Mouse (Mus musculus) olfactory bulb, adult 2 months (tissue): Measurements from ENCODE around the gene Fntb. TPM values are rescaled to one million over a fixed set of nuclear protein-coding genes. Genes with fewer than 3 reads are reported as not detected.
A peak's percentile ranks its signal among the peaks of the same experiment; 100 is the strongest.

Experiments used
- H3K27ac ChIP-seq: fragments of 200-500 bp; 2 replicates; pipeline ENCODE4 v1.5.1; 2012; ENCODE audit warnings: low read depth, low read length; ENCODE audit not compliant: insufficient read depth
- H3K4me1 ChIP-seq: fragments of 200-500 bp; 2 replicates; pipeline ENCODE4 v1.6.1; 2012; ENCODE audit warnings: low read length; ENCODE audit not compliant: control insufficient read depth, insufficient read depth
- H3K4me3 ChIP-seq: fragments of 200-500 bp; 2 replicates; pipeline ENCODE4 v1.5.1; 2012; ENCODE audit warnings: mild to moderate bottlenecking, low read depth, low read length, moderate library complexity; ENCODE audit not compliant: insufficient read depth
- CTCF ChIP-seq: fragments of 200-500 bp; IDR thresholded peaks from 2 replicates; pipeline ENCODE4 v1.5.1; 2012; ENCODE audit warnings: low read depth, mild to moderate bottlenecking, low read length, moderate library complexity; ENCODE audit not compliant: insufficient read depth
- POLR2A ChIP-seq: fragments of 200-500 bp; IDR thresholded peaks from 2 replicates; pipeline ENCODE4 v1.6.1; 2012; ENCODE audit warnings: mild to moderate bottlenecking, low read depth, low read length, moderate library complexity; ENCODE audit not compliant: insufficient read depth
- WGBS: fragments of 180-500 bp; shearing (Covaris S2); methylation state at CpG from one replicate; pipeline ENCODE4 v1.1.7; 2018; 5-methylcytosine and 5-hydroxymethylcytosine counted together
- polyA plus RNA-seq: library from polyadenylated mRNA; stranded (reverse); fragments of >200 nt; gene quantifications from 2 replicates; pipeline ENCODE4 v1.2.4, GENCODE M21; 2012; ENCODE audit warnings: low replicate concordance; ENCODE audit not compliant: missing spikeins, insufficient read depth, insufficient read length

Fntb gene
- polyA plus RNA-seq, 1 experiment = not detected

DNA sequence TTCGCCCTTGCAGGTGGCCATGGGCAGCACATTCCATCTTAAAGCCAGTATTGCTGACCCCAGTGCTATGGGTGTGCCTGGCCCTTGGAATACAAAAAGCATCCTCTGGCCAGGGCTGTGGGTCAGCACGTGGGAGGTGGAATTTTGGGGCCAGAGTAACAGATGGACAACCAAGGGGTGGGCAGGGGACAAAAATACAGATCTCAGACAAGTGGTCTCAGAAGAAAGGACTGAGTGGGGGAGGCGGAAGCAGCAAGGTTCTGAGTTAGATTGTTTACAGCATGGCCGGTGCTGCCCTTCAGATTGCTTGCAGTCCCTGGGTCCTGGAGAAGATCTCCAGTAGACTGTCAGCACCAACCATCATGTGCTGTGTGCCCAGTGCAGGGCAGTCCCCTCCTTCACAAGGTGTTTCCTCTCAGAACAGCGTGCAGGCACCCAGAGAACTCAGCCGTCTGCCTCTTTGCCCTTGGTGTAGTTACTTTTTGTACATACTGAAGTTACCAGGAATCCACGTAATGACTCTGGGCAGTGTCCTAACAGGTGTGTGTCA, 107.5 kb downstream of the Fntb start:
- Histone ChIP-seq H3K4me3 (no peak overlapping the region), H3K4me1 (peaks cover 4% of the 10 kb centered on the region), H3K27ac (no peak overlapping the region)
- 92% methylated on average over 7 of the region's 7 CpGs for WGBS
- no peak for TF ChIP-seq POLR2A
- no peak for TF ChIP-seq CTCF

DNA sequence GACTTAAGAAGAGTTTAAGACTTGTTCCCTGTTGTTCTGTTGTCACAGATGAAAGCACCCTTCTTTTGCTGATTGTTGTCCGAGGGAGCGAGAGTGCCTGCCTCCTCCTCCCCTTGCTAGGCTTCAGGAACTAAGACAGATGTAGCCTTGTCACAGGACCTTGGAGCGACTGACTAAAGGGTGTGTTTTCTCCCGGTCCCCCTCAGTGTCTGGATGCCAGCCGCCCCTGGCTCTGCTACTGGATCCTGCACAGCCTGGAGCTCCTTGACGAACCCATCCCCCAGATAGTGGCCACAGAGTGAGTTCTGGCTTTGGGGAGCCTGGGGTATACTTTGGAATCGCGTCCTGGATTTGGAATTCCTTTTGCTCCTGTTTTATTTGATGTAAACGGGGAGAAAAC, 109.4 kb downstream of the Fntb start:
- WGBS = 56% methylated on average over 9 of the region's 9 CpGs
- Histone ChIP-seq H3K4me3 (no peak overlapping the region), H3K4me1 (no peaks in the 10 kb centered on the region), H3K27ac (no peak overlapping the region)
- TF ChIP-seq POLR2A = no peak
- no peak for TF ChIP-seq CTCF

DNA sequence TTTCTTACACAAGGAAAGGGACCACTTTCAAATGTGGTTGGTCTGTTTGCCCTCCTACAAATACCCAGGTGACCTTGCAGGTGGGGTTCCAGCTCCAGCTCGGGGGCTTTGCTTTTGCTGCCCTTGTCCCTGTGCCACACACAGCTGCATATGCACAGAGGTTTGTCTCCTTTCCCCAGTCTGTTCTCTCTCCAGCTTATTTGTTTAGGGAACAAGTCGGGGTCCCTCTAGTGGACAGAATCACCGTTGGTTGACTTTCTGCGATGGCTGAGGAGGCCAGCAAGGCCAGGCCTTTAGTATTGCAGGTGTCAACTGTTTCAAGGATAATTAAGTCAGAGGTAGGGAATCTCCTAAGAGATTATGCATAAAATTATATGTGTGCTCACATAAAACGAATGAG, 113.9 kb downstream of the Fntb start:
- H3K4me3 ChIP-seq = no peak overlapping the region
- H3K4me1 ChIP-seq = no peaks in the 10 kb centered on the region
- H3K27ac ChIP-seq = no peak overlapping the region
- WGBS = 12% methylated on average over 5 of the region's 5 CpGs
- TF ChIP-seq CTCF (peak; percentile 33; the same call in 1 of the 2 replicates), POLR2A (no peak)

DNA sequence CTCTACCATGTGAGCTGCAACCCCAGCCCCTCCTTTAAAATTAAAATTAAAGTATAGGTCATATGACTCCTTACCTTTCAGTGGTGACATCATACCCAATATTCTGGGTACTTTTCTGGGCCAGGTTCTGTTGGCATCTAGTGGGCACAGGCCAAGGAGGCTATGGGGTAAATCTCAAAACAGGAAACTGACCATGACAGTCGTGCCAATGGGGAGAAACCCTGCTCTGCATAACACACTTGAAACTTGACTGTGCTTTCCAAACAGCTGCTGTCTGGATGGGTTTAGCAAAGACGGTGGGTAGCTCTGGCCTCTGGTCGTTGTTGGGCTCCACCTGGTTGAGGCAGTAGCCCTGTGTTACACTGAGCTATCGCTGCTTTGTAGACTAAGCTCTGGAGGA, 114.7 kb downstream of the Fntb start:
- no peak overlapping the region for H3K4me3 ChIP-seq
- no peaks in the 10 kb centered on the region for H3K4me1 ChIP-seq
- TF ChIP-seq POLR2A (no peak), CTCF (no peak)
- 92% methylated on average over 4 of the region's 4 CpGs for WGBS
- H3K27ac ChIP-seq = no peak overlapping the region

DNA sequence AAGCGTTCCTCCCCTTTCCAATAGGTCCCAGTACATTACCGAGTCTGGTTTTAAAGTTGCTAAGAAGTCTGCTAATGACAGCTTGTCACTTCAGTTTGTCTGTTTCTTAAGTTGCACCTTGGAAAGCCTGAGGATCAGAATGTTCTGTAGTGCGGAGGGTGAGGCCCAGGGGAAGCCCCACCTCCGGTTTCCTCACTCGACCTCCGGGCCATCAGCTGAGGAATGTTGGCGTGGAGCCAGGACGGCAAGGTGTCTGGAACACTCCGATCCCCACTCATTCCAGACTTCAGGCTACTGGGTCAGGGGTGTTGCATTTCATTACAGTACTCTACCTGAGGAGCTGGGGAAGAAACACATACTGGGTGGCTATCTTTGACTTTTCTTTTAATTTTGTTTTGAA, 118.4 kb downstream of the Fntb start:
- TF ChIP-seq CTCF (no peak), POLR2A (no peak)
- H3K4me1 ChIP-seq = peaks cover 3% of the 10 kb centered on the region; the same call in 1 of the 2 replicates
- no peak overlapping the region for H3K4me3 ChIP-seq
- 77% methylated on average over 9 of the region's 9 CpGs for WGBS
- H3K27ac ChIP-seq = no peak overlapping the region

DNA sequence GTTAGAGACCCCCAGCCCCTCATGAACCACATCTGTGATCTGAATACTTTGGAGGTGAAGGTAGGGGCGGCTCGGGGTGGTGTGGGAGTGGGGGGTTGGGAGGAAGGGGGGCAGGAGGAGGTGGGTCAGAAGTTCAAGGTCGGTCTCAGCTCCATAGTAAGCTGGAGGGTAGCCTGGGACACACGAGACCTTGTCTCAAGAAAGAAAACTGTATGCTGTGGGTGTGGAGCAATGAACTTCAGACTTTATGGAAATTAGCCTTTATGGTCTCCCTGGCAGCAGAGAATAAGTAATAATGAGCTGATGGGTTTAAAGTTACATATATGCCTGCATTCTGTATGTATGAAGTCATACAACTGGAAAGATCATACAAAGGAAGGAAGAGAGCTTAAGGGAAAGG, 119.7 kb downstream of the Fntb start:
- H3K4me3 ChIP-seq = no peak overlapping the region
- H3K4me1 ChIP-seq = peaks cover 3% of the 10 kb centered on the region; the same call in 1 of the 2 replicates
- WGBS = 98% methylated on average over 4 of the region's 4 CpGs
- no peak overlapping the region for H3K27ac ChIP-seq
- TF ChIP-seq POLR2A (no peak), CTCF (no peak)

DNA sequence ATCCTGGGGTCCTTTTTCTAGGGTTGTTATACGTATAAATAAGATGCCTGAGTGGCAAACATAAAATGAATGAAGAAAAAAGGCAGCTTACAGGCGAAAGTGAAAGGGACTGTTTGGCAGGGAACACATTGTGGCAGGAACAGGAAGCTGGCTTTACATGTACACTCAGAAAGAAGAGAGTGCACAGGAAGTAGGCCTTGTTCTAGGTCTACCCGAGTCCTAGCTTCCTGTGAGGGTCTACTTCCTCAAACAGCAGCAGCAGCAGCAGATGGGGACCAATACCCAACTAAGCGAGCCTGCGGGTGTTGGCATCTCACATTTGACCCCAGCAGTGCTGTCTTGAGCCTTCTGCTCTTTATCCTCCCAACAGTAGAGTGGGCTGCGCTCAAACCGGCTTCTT, 121.4 kb downstream of the Fntb start:
- TF ChIP-seq POLR2A (no peak), CTCF (no peak)
- no peak overlapping the region for H3K4me3 ChIP-seq
- no peak overlapping the region for H3K27ac ChIP-seq
- peaks cover 3% of the 10 kb centered on the region; the same call in 1 of the 2 replicates for H3K4me1 ChIP-seq
- WGBS = 83% methylated on average over 7 of the region's 7 CpGs

DNA sequence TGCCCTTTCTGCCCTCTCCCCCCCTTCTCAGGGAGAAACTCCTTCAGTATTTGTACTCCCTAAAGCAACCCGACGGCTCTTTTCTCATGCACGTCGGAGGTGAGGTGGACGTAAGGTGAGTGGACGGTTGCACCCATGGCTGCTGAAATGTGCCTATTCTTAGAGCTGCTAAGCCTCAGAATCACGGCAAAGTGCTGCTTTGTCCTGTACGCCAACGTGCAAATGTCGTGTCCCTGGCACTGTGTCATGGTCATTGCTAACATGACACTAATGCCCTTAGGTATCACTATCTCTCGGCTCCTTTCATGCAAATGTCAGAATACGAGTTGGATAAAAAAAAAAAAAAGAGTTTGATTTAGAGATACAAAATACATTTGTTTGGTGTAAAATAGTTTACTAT, 122.6 kb downstream of the Fntb start:
- 92% methylated on average over 12 of the region's 12 CpGs for WGBS
- Histone ChIP-seq H3K27ac (no peak overlapping the region), H3K4me1 (peaks cover 3% of the 10 kb centered on the region; the same call in 1 of the 2 replicates), H3K4me3 (no peak overlapping the region)
- no peak for TF ChIP-seq POLR2A

DNA sequence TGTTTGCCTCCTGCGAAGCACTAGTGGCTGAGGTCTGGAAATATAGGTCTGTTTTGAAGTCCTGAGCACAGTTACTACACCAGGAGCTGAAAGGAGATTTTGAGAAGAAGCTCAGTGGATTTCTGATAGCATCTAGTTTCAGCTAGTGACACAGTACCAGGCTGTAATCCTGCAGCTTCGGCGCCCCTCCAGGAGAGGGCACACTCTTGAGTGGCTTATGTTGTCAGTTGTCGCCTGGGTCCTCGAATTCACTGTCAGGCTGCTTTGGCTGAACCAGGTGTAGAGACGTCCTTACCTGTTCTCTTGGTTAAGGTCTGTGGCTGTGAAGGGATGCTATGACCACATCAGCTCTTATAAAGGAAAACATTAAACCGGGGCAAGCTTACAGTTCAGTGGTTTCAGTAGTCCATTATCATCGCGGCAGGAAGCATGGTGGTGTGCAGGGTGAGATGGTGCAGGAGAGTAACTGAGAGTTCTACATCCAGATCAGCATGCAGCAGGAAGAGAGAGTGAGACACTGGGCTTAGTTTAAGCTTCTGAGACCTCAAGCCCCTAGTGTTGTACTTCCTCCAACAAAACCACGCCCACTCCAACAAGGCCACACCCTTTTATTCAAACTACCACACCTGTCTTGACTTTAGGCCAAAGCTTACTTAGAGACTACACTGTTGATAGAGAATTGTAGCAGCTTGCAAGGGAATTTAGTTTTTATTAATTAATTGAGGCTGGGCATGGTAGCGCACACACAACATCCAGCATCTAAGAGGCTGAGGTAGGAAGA, 124.2 kb downstream of the Fntb start:
- Histone ChIP-seq H3K27ac (no peak overlapping the region), H3K4me1 (peaks cover 3% of the 10 kb centered on the region; the same call in 1 of the 2 replicates), H3K4me3 (no peak overlapping the region)
- WGBS = 94% methylated on average over 11 of the region's 11 CpGs
- no peak for TF ChIP-seq POLR2A
- no peak for TF ChIP-seq CTCF
